Mouse (Mus musculus) spleen, adult 2 months (tissue): ENCODE data around the gene Caln1. TPM values are rescaled to one million over a fixed set of nuclear protein-coding genes. Genes with fewer than 3 reads are reported as not detected.

Experiments used
- DNase-seq, 2 experiments: peaks; one replicate each; pipeline versions ENCODE4 v3.0.0 to v3.0.0-alpha.2; 2012 to 2021; ENCODE audit warnings: low spot score in 2 of 2, low read depth in 1 of 2
- H3K27ac ChIP-seq: fragments of 200-500 bp; 2 replicates; pipeline ENCODE4 v1.5.1; 2012; ENCODE audit warnings: low read length, inconsistent platforms; ENCODE audit not compliant: insufficient read depth
- H3K27me3 ChIP-seq: fragments of 200-500 bp; 2 replicates; pipeline ENCODE4 v1.6.1; 2012; ENCODE audit warnings: mild to moderate bottlenecking, moderate library complexity, low read length, inconsistent platforms; ENCODE audit not compliant: control insufficient read depth, insufficient read depth
- H3K36me3 ChIP-seq: fragments of 200-500 bp; 2 replicates; pipeline ENCODE4 v1.6.1; 2012; ENCODE audit warnings: mild to moderate bottlenecking, low read length, inconsistent platforms; ENCODE audit not compliant: control insufficient read depth, insufficient read depth
- H3K4me1 ChIP-seq: fragments of 200-500 bp; 2 replicates; pipeline ENCODE4 v1.6.1; 2011; ENCODE audit warnings: inconsistent platforms; ENCODE audit not compliant: control insufficient read depth, insufficient read depth, insufficient read length
- H3K4me3 ChIP-seq: fragments of 200-500 bp; 2 replicates; pipeline ENCODE4 v1.5.1; 2011; ENCODE audit warnings: mild to moderate bottlenecking, inconsistent platforms; ENCODE audit not compliant: insufficient read depth, insufficient read length; ENCODE audit errors: extremely low read depth
- CTCF ChIP-seq: fragments of 200-500 bp; IDR thresholded peaks from 2 replicates; pipeline ENCODE4 v1.5.1; 2011; ENCODE audit warnings: mild to moderate bottlenecking, inconsistent platforms; ENCODE audit not compliant: insufficient read depth, insufficient read length, insufficient replicate concordance; ENCODE audit errors: extremely low read depth
- POLR2A ChIP-seq: fragments of 200-500 bp; IDR thresholded peaks from 2 replicates; pipeline ENCODE4 v1.6.1; 2011; ENCODE audit warnings: low read depth, low read length, inconsistent platforms
- WGBS: fragments of 180-500 bp; shearing (Covaris S2); methylation state at CpG from one replicate; pipeline ENCODE4 v1.1.7; 2018; 5-methylcytosine and 5-hydroxymethylcytosine counted together
- polyA plus RNA-seq: library from polyadenylated mRNA; depleted of rRNA; stranded (reverse); fragments of >200 nt; gene quantifications from 2 replicates; pipeline ENCODE4 v1.2.3, GENCODE M21; 2012

Caln1 gene
- polyA plus RNA-seq, 1 experiment, result not detected

DNA sequence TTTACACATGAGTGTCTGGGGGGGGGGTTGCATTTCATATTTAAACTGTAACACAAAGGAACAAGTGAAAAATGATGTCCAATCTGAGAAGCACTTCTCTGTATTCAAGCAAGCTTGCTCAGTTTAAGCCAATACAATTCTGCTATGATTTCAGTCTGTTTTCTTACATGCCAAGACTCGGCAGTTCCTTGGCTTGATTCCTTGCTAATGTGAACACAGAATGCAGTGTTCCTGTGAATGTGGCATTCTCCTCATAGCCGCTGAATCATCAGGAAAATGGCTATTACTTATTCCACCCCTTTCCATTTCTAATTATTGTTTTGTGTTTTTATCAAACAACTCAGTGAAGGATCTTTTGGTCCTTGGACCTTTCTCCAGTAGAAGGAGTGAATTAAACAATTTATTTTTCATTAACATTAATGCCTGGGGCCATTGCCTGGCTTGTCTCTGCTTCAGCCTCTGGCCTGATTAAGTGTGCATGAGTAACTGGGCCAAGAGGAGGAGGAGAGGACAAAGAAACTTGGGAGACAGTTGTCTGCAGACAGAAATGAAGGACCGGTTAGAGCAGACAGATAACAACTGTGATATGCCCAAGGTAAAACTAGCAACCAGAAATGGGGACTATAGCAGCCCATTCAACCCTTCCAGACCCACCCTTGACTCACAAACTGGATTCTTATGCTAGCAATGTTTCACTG, 423.6 kb downstream of the Caln1 start:
- Histone ChIP-seq H3K27ac (no peak overlapping the region), H3K4me1 (no peaks in the 10 kb centered on the region), H3K27me3 (no peaks in the 10 kb centered on the region), H3K36me3 (no peaks in the 10 kb centered on the region), H3K4me3 (no peak overlapping the region)
- TF ChIP-seq CTCF (no peak), POLR2A (no peak)
- 90% methylated on average over 3 of the region's 3 CpGs for WGBS
- DNase-seq, result no peak

DNA sequence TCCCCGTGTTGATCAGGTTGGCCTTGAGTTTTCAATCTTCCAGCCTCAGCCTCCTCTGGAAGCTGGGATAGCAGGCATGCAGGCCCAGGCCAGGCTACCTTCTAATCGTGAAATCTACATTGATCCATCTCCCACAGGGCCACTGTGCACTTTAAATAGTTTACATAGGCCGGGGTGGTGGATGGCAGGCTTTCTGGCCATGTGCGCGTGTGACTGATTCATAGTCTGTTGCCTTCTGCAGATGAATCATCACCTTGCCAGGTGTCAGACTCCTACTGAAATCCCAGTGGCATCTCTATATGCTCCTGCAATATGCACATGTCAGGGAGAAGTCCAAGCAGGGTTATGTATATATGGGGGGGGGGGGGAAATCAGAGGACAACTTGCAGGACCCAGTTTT, 428.5 kb downstream of the Caln1 start:
- no peaks in the 10 kb centered on the region for H3K27me3 ChIP-seq
- H3K4me1 ChIP-seq, result no peaks in the 10 kb centered on the region
- H3K27ac ChIP-seq, result no peak overlapping the region
- 84% methylated on average over 5 of the region's 5 CpGs for WGBS
- no peak for DNase-seq
- TF ChIP-seq POLR2A (no peak), CTCF (no peak)
- no peak overlapping the region for H3K4me3 ChIP-seq
- no peaks in the 10 kb centered on the region for H3K36me3 ChIP-seq

DNA sequence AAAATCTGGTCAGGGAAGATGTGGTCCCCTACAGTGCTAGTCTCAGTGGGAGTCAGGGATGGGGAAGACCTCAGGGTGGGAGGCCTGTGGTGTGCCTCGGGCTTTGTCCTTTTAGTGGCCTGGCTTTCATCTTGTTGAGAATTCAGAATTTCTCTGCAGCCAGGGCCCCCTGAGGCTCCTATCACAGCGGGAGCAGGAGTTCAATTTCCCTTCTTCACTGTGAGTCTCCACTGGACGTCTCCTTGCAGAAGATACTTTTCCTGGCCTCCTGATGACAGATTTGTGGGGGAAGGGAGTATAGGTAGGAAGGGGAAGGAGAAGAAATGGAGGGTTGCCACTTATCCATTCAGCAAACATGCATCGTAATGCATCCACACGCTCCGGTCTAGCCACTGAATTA, 441.1 kb downstream of the Caln1 start:
- 43% methylated on average over 6 of the region's 6 CpGs for WGBS

DNA sequence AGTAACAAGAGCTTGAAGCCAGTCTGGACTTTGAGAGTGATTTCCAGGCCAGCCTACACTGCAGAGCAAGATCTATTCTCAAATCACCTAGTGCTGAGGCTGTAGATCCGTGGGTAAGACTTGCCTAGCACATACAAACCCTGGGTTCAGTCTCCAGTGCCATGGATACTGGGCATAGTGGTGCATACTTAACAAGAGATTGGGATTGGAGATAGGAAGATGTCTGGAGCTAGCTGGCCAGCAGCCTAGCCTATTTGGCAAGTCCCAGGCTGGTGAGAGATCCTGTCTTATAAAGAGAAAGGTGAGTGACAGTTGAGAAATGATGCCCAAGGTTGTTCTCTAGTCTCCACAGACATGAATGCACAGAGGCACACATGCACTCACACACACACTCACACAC, 441.6 kb downstream of the Caln1 start:
- H3K27me3 ChIP-seq, result no peaks in the 10 kb centered on the region
- DNase-seq, result no peak
- no peak for TF ChIP-seq POLR2A
- TF ChIP-seq CTCF, result no peak
- no peaks in the 10 kb centered on the region for H3K36me3 ChIP-seq
- H3K27ac ChIP-seq, result no peak overlapping the region
- H3K4me3 ChIP-seq, result no peak overlapping the region
- WGBS, result 38% methylated on average over 1 of the region's 1 CpGs
- H3K4me1 ChIP-seq, result no peaks in the 10 kb centered on the region

More for the DNA sequence above, 441.1 kb downstream of the Caln1 start:
- no peak for DNase-seq
- H3K27me3 ChIP-seq, result no peaks in the 10 kb centered on the region
- H3K4me3 ChIP-seq, result no peak overlapping the region
- no peaks in the 10 kb centered on the region for H3K4me1 ChIP-seq
- H3K27ac ChIP-seq, result no peak overlapping the region
- TF ChIP-seq POLR2A (no peak), CTCF (no peak)
- no peaks in the 10 kb centered on the region for H3K36me3 ChIP-seq

DNA sequence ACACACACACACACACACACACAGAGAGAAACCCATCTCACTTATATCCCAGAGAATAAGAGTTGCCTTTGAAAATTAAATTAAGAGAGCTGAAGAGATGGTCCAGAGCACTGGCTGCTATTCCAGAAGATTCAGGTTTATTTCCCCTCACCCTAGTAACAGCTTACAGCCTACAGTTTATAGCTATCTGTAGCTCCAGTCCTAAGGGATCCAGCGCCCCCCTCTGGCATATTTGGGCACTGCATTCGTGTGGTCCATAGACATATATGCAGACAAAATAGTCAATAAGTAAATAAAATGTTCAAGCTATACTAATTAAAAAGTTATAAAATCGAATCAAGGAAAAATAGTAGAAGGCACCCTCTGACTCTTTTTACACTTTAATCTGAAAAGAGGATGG, 442.0 kb downstream of the Caln1 start:
- 36% methylated on average over 3 of the region's 3 CpGs for WGBS
- H3K4me3 ChIP-seq, result no peak overlapping the region
- no peaks in the 10 kb centered on the region for H3K27me3 ChIP-seq
- no peak for TF ChIP-seq POLR2A
- no peaks in the 10 kb centered on the region for H3K36me3 ChIP-seq
- no peaks in the 10 kb centered on the region for H3K4me1 ChIP-seq
- H3K27ac ChIP-seq, result no peak overlapping the region
- DNase-seq, result no peak

DNA sequence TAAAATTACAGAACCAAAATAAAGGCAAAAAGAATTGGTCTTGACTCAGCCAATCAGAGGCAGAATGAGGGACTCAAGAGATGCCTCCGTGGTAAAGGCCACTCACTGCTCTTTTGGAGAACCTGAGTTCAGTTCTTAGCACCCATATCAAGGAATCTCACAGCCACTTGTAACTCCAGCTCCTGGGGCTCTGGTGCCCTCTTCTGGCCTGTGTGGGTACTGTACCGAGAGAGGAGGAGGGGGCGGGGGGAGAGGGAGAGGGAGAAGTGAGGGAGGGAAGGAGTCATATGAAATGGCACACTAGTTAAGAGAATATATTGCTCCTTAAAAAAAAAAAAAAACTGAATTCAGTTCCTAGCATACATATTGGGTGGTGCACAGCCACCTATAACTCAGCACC, 442.7 kb downstream of the Caln1 start:
- Histone ChIP-seq H3K4me3 (no peak overlapping the region), H3K4me1 (no peaks in the 10 kb centered on the region), H3K27me3 (no peaks in the 10 kb centered on the region), H3K36me3 (no peaks in the 10 kb centered on the region), H3K27ac (no peak overlapping the region)
- no peak for DNase-seq
- 75% methylated on average over 3 of the region's 3 CpGs for WGBS
- TF ChIP-seq POLR2A (no peak), CTCF (no peak)

DNA sequence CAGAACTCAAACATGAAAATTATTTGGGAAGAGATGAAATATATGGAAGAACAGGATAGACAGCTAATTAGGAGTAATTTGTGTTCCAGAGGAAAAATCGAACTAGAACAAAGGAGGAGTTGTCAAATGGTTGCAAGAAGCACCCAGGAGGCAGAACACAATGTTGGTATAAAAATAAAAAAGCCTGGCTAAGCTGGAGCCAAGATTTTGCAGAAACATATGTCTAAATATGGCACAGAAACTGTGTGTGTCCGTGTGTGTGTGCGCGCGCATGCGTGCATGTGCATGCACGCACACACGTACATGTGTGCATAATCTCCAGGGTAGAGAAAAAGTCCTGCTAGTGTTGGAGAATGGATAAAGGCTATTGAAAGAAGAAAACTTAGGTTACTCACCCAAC, 443.3 kb downstream of the Caln1 start:
- Histone ChIP-seq H3K36me3 (no peaks in the 10 kb centered on the region), H3K27me3 (no peaks in the 10 kb centered on the region), H3K4me3 (no peak overlapping the region), H3K4me1 (no peaks in the 10 kb centered on the region), H3K27ac (no peak overlapping the region)
- DNase-seq, result no peak
- TF ChIP-seq POLR2A (no peak), CTCF (no peak)
- 94% methylated on average over 8 of the region's 8 CpGs for WGBS
